Mouse (Mus musculus): ENCODE data around the gene Nlrp6. TPM values are rescaled to one million over a fixed set of nuclear protein-coding genes. Genes with fewer than 3 reads are reported as not detected.
"Not testable (repeated sequence)": the region's sequence is repeated elsewhere in the genome, so short reads cannot be mapped to it uniquely, and the experiment has no call there.

Gene Nlrp6
- polyA plus RNA-seq (2015; fragmentation: Nextera tagmentation; extraction: Ambion mirVana) = 0.05 and 0.20 TPM in 2 replicates

DNA sequence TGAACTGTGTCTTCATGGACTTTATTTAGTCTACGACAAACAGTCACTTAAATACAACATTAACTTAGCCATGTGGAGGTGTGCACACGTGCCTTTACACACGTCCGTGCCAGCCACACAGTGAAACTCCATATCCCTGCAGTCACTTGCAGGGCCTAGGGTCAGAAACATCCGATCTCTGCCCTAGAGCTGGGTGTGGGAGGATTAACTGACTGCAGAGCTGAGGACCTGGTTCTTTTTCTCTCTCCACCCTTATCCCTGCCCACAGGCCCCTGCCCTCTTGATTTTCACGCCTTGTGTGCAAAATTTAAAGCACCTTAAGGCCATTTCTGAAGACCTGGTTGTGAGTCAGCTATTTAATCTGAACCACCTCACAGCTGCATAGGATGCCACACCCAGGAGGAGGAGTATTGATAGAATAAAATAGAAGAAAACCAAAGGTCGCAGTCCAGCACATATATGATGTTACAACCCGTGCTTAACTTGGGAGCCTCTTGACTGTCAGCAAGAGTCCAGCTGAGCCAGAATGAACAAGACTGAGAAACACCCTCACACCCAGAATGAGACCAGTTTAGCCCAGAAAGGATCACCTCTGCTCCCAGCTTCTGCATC, at the start of gene Nlrp6:
TSS of gene Nlrp6 (plus strand) at position 485 of the 612 bp plus-strand sequence.
- WGBS = 66% methylated on average over 8 of the region's 8 CpGs
- H3K4me3 ChIP-seq = no peak within 1 kb of the TSS
- no peaks in the 10 kb centered on the region for H3K36me3 ChIP-seq
- H3K4me1 ChIP-seq = peaks cover 14% of the 10 kb centered on the region
- no peaks in the 10 kb centered on the region for H3K9me3 ChIP-seq
- H3K27me3 ChIP-seq (replicated peaks) = peaks cover 93% of the 10 kb centered on the region
- ATAC-seq (ENCODE audit: extremely low read depth, insufficient number of reproducible peaks, low FRiP score, low TSS enrichment) = no peak
- no peak within 1 kb of the TSS for H3K4me2 ChIP-seq
- H3K27ac ChIP-seq (replicated peaks) = no peak within 1 kb of the TSS
- no peak within 1 kb of the TSS for H3K9ac ChIP-seq

DNA sequence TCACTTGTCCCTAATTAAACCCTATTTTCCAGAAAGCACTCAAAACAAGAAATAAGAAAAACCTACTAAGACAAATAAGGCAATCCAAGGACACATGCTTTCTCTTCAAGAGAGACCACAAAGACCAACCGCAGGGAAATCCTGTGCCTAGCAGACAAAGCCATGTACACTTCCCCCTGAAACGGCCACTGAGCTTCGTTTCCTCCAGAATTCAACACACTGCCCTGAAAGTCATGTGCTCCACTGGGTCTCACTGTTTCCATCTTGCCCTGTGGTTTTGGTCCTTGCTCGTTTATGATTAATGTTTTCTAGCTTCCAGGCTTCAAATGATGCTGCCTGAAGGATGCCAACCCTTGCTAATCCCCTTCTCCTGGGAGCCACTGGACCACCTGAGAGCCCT, 46.5 kb upstream of the Nlrp6 start:
- H3K9me3 ChIP-seq = no peaks in the 10 kb centered on the region
- 86% methylated on average over 4 of the region's 4 CpGs for WGBS

GRCm38 (mm10) chr7:140877364-140877763, 43.3 kb upstream of the Nlrp6 start:
- Histone ChIP-seq H3K36me3 (peaks cover 57% of the 10 kb centered on the region), H3K4me2 (no peak overlapping the region), H3K27ac (replicated peaks) (no peak overlapping the region), H3K4me1 (peaks cover 19% of the 10 kb centered on the region), H3K27me3 (replicated peaks) (no peaks in the 10 kb centered on the region), H3K4me3 (no peak overlapping the region), H3K9ac (no peak overlapping the region), H3K9me3 (no peaks in the 10 kb centered on the region)
- ATAC-seq (ENCODE audit: extremely low read depth, insufficient number of reproducible peaks, low FRiP score, low TSS enrichment) = no peak
- WGBS = 73% methylated on average over 6 of the region's 6 CpGs

More for the DNA sequence above, 46.5 kb upstream of the Nlrp6 start:
- no peak overlapping the region for H3K4me2 ChIP-seq
- peaks cover 81% of the 10 kb centered on the region for H3K36me3 ChIP-seq
- no peak overlapping the region for H3K9ac ChIP-seq
- ATAC-seq (ENCODE audit: extremely low read depth, insufficient number of reproducible peaks, low FRiP score, low TSS enrichment) = no peak
- H3K27me3 ChIP-seq (replicated peaks) = no peaks in the 10 kb centered on the region
- no peak overlapping the region for H3K4me3 ChIP-seq
- peaks cover under 1% of the 10 kb centered on the region; the same call in 1 of the 2 replicates for H3K4me1 ChIP-seq
- H3K27ac ChIP-seq (replicated peaks) = no peak overlapping the region

- Histone ChIP-seq H3K9me3 (no peaks in the 10 kb centered on the region), H3K4me3 (no peak overlapping the region), H3K36me3 (peaks cover 46% of the 10 kb centered on the region), H3K4me1 (peaks cover 27% of the 10 kb centered on the region), H3K27ac (replicated peaks) (no peak overlapping the region), H3K27me3 (replicated peaks) (no peaks in the 10 kb centered on the region), H3K9ac (peak overlapping the region; percentile 37; the same call in 1 of the 2 replicates), H3K4me2 (no peak overlapping the region)
- no peak for ATAC-seq (ENCODE audit: extremely low read depth, insufficient number of reproducible peaks, low FRiP score, low TSS enrichment)
- 82% methylated on average over 7 of the region's 7 CpGs for whole genome bisulfite sequencing
Measured at GRCm38 (mm10) chr7:140879355-140879754, 41.3 kb upstream of the Nlrp6 start.

GRCm38 (mm10) chr7:140880419-140880818, 40.3 kb upstream of the Nlrp6 start:
- Histone ChIP-seq H3K27me3 (replicated peaks) (no peaks in the 10 kb centered on the region), H3K9me3 (no peaks in the 10 kb centered on the region), H3K9ac (peak overlapping the region; percentile 90), H3K4me1 (peaks cover 27% of the 10 kb centered on the region), H3K4me2 (peak overlapping the region; percentile 81), H3K36me3 (peaks cover 44% of the 10 kb centered on the region), H3K27ac (replicated peaks) (0 out of 2 replicates have a peak overlapping the region, but pooled peaks have one; percentile 0), H3K4me3 (peak overlapping the region; percentile 89)
- ATAC-seq (ENCODE audit: extremely low read depth, insufficient number of reproducible peaks, low FRiP score, low TSS enrichment) = no peak
- 84% methylated on average over 3 of the region's 3 CpGs for WGBS

DNA sequence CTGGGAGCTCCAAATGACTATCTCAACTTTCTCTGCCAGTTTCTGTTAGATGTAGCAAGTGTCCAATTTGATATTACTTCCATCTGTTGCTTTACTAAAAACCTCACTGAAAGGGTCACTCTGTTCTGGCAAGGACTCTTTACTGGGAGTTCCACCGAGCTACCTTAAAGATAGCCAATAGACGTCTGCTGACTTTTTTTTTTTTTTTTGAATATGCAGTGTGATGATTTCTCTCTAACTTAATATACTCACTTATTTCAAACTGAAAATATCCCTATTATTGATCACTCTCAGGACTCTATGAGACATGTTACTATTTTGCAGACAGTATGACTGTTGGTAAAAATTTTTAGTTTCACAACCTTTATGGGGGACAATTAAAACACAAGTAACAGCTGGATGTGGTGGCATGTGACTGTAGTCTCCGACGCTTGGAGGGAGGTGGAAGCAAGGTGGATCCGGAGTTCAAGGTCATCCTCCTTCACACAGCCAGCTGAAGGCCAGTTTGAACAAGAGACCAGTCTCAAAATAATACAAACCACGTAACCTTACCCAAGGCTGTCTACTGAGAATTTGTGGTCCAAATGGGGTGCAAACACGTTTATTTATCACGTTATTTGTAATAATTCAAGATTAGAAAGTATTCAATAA, 39.7 kb upstream of the Nlrp6 start:
- peaks cover 43% of the 10 kb centered on the region for H3K36me3 ChIP-seq
- H3K4me1 ChIP-seq = peaks cover 27% of the 10 kb centered on the region
- peak overlapping the region; percentile 89 for H3K4me3 ChIP-seq
- H3K27me3 ChIP-seq (replicated peaks) = no peaks in the 10 kb centered on the region
- no peak for ATAC-seq (ENCODE audit: extremely low read depth, insufficient number of reproducible peaks, low FRiP score, low TSS enrichment)
- H3K27ac ChIP-seq (replicated peaks) = peak overlapping the region; percentile 93
- H3K4me2 ChIP-seq = peak overlapping the region; percentile 81
- no peaks in the 10 kb centered on the region for H3K9me3 ChIP-seq
- peak overlapping the region; percentile 90 for H3K9ac ChIP-seq
- 15% methylated on average over 8 of the region's 8 CpGs for WGBS

DNA sequence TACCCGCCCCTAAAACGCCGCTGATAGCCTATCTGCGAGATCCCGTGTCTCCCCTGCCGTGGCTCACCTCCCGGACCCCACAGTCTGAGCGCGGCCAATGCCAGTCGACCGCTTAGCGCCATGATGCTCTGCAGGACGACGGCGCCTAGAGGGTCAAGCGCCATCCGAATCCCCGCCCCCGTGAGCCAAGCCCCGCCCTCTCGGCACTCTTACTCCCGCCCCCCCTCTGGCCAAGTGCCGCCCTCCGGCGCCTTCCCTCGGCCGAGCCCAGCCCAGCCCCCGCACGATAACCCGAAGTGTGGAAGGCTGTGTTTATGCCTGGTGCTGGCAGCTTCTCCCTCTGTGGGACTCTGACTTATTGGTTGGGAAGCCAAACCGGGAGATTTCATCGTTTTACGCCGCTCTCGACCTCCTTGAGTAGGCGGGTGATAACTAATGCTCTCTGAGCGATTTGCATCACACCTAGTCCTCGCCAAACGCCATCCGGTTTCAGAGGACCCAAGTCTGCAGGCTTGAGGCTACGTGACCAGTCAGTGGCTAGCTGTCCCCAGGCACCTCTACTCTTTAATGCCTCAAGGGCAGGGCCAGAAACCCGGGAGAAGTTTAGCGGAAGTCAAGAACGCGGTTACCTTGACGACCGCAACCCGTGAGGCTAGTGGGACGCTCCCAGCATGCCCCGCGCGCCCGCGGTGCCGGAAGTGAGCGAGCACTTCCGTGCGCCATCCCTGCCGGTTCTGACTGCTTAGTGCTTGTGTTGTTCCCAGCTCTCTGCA, 38.8 kb upstream of the Nlrp6 start, which contains the start of the genes Psmd13 and Sirt3:
TSS of gene Psmd13 (plus strand) at position 273 of the 773 bp plus-strand sequence.
TSS of gene Sirt3 (minus strand) at position 614 of the 773 bp plus-strand sequence.
- Histone ChIP-seq H3K9ac (peak within 1 kb of the TSS; percentile 90), H3K27ac (replicated peaks) (peak within 1 kb of the TSS; percentile 93), H3K4me1 (peaks cover 27% of the 10 kb centered on the region), H3K36me3 (peaks cover 42% of the 10 kb centered on the region), H3K9me3 (no peaks in the 10 kb centered on the region), H3K4me2 (peak within 1 kb of the TSS; percentile 81), H3K27me3 (replicated peaks) (no peaks in the 10 kb centered on the region), H3K4me3 (peak within 1 kb of the TSS; percentile 89)
- under 1% methylated on average over 59 of the region's 59 CpGs for WGBS
- peak; percentile 91 for ATAC-seq (ENCODE audit: extremely low read depth, insufficient number of reproducible peaks, low FRiP score, low TSS enrichment)

DNA sequence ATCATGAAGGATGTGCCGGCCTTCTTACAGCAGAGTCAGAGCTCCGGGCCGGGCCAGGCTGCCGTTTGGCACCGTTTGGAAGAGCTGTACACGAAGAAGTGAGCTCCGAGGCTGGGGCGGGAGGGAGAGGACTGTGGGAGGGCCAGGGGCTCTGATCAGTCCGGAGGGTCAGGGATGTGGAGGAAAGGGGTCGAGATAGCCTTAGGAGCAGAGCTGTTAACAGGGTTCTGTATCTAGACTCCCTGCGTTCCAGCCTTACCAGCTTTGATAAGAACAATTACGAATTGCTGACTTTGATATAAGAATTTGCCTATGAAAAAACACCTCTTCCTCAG, 38.3 kb upstream of the Nlrp6 start:
- H3K4me1 ChIP-seq = peaks cover 27% of the 10 kb centered on the region
- ATAC-seq (ENCODE audit: extremely low read depth, insufficient number of reproducible peaks, low FRiP score, low TSS enrichment) = no peak
- peaks cover 42% of the 10 kb centered on the region for H3K36me3 ChIP-seq
- H3K9ac ChIP-seq = peak overlapping the region; percentile 90
- peak overlapping the region; percentile 89 for H3K4me3 ChIP-seq
- H3K4me2 ChIP-seq = peak overlapping the region; percentile 81
- no peaks in the 10 kb centered on the region for H3K27me3 ChIP-seq (replicated peaks)
- WGBS = under 1% methylated on average over 12 of the region's 12 CpGs
- peak overlapping the region; percentile 93 for H3K27ac ChIP-seq (replicated peaks)
- no peaks in the 10 kb centered on the region for H3K9me3 ChIP-seq

- not testable (repeated sequence) for H3K9me3 ChIP-seq; H3K9ac ChIP-seq; H3K4me1 ChIP-seq; ATAC-seq (ENCODE audit: extremely low read depth, insufficient number of reproducible peaks, low FRiP score, low TSS enrichment); H3K27me3 ChIP-seq (replicated peaks); H3K4me2 ChIP-seq; H3K4me3 ChIP-seq; H3K27ac ChIP-seq (replicated peaks)
- WGBS = 96% methylated on average over 16 of the region's 16 CpGs
- H3K36me3 ChIP-seq = peaks cover 84% of the 10 kb centered on the region
Measured at GRCm38 (mm10) chr7:140890636-140891035, 30.1 kb upstream of the Nlrp6 start.

DNA sequence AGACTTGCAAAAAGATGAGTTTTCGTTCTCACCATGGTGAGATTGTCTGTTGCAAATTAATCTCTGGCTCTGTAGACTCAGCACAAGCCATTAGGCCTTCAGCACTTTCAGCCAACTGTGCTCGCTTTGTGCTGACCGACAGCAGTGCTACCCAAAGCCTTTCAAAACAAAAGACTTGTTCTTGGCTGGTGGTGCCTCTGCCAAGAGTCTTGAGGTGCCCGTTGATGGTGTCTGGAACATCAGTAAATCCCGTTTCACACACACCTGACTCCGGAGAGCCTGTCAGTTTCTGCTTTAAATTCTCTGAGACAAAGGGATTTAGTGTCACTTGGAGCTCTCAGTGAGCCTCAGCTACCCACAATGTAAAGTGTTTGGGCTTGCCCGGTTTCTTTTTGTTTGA, 26.7 kb upstream of the Nlrp6 start:
- Histone ChIP-seq H3K9me3 (no peaks in the 10 kb centered on the region), H3K27me3 (replicated peaks) (no peaks in the 10 kb centered on the region), H3K4me1 (no peaks in the 10 kb centered on the region), H3K9ac (no peak overlapping the region), H3K36me3 (peaks cover 85% of the 10 kb centered on the region), H3K27ac (replicated peaks) (no peak overlapping the region), H3K4me3 (no peak overlapping the region), H3K4me2 (no peak overlapping the region)
- WGBS = 91% methylated on average over 7 of the region's 7 CpGs
- ATAC-seq (ENCODE audit: extremely low read depth, insufficient number of reproducible peaks, low FRiP score, low TSS enrichment) = no peak

DNA sequence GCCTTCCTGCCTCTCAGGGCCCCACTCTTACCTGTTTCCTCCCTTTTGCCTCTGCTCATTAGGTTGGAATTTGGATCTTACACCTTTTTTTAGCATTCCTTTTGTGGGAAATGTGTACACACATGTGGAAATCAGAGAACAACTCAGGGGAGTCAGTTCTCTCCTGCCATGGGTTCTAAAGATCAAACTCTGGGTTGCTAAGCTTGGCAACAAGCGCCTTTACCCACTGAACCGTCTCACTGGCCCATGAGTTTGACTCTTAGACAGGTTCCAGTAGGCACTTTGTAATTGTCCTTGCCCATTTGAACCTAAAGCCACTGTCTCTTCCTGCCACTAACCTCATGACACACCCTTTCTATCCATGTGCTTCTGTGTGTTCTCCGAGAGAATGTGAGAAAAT, 26.1 kb upstream of the Nlrp6 start:
- H3K27me3 ChIP-seq (replicated peaks) = no peaks in the 10 kb centered on the region
- H3K4me3 ChIP-seq = no peak overlapping the region
- no peak overlapping the region for H3K9ac ChIP-seq
- H3K4me2 ChIP-seq = no peak overlapping the region
- no peak for ATAC-seq (ENCODE audit: extremely low read depth, insufficient number of reproducible peaks, low FRiP score, low TSS enrichment)
- H3K36me3 ChIP-seq = peaks cover 84% of the 10 kb centered on the region
- H3K4me1 ChIP-seq = peaks cover 3% of the 10 kb centered on the region
- H3K9me3 ChIP-seq = no peaks in the 10 kb centered on the region
- WGBS = 89% methylated on average over 3 of the region's 3 CpGs
- H3K27ac ChIP-seq (replicated peaks) = no peak overlapping the region

Data from heart, embryonic 13.5 days (tissue).